Mouse (Mus musculus) right cerebral cortex, postnatal 14 days (tissue): ENCODE data around the gene Ccdc191.

Source experiments
- DNase-seq: peaks from one replicate; pipeline ENCODE4 v3.0.0; 2022

The Ccdc191 gene

DNA sequence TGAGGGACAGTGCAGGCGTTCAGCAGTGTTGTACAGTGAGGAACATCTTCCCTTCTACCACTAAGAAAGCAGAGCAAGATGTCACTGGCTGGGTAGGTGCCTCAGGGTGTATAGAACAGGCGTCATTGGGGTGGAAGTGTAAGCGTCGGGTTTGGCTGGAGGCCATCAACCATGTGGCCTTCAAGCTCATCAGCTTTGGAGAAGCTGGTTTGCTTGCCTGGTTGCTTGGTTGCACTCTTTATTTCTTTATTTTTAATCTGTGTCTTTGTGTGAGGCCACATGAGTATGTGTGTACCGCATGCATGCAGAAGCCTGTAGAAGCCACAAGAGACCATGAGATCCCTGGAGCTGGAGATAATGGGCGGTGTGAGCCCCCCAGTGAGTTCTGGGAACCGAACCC is 42.7 kb downstream of the Ccdc191 start:
- DNase-seq = peak; percentile 19

DNA sequence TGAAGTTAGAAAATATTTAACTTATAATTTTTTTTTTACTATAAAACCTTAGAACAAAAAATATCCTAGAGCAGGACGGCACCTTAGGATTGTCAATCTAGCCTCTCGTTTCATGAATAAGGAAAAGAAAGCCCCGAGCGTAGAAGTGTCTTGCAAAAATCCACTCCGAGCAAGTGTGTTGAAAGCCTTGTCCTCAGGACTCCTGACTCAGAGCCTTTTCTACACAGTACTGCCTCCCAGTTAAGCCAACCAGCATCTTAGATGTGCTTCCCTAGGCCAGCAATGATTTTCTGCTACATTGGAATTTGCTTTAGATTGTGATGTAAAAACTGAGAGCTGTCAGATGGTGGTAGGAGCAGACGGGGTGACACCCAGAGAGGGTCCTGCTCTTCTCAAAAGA is 43.4 kb downstream of the Ccdc191 start:
- no peak for DNase-seq

- no peak for DNase-seq
Observed at GRCm38 (mm10) chr16:43934856-43935255, 45.3 kb downstream of the Ccdc191 start.

- DNase-seq = peak; percentile 32
Observed at GRCm38 (mm10) chr16:43935367-43935766, 45.8 kb downstream of the Ccdc191 start.

DNA sequence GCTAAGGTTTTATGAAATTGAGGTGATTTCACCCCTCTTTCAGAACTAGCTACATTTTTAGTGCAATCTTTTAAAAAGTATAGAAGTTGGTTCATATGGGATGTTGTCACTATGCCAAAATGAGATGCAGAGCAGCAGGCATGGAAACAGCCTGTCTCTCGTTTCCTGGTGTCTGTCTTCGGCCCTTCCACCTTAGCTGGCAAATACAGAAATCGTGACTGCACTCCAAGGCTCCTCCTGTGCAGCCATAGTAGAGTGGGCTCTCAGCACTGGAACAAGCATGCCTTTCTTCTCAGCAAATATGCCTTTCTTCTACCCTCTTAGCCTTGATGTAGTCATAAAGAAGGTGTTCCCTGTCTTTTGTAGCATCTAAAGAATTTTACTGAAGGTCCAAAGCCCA is 46.3 kb downstream of the Ccdc191 start:
- no peak for DNase-seq

DNA sequence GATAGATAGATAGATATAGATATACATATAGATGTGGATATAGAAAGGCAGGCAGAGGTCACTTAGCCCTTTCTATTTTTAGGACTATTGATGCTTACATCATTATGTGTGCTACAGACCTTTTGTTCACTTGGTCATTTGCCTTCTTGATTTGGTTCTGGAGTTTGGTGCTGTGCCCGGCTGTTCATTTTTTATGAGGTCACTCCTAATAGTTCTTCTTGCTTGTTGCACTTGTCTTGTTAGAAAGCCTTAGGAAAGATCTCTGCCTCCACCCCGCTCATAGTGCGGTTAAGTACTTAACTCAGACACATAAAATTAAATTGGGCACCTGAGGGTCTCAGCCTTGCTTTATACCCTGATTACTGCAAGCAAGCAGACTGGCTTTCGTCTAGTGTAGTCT is 51.2 kb downstream of the Ccdc191 start:
- no peak for DNase-seq

GRCm38 (mm10) chr16:43945351-43945750 is 55.8 kb downstream of the Ccdc191 start:
- DNase-seq = no peak

DNA sequence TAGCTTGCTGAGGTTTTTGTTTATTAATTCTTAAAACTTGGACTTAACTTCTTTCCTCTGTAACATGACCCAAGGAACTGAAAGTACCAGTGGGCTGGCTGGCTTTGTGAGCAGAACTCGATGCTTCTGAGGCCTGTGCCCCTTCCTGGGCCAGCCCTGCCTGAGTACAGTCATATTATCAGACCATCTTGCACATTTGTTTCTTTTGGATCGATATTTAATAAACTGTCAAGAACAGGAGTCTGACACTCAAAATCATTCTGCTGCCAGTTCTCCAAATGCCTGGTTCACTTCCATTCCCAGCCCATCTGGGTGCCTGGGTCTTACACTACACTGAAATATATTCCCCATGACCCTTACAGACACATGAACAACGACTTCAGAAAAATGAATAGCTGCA is 56.3 kb downstream of the Ccdc191 start:
- DNase-seq = no peak

GRCm38 (mm10) chr16:43951591-43951990 is 62.0 kb downstream of the Ccdc191 start:
- DNase-seq = no peak

DNA sequence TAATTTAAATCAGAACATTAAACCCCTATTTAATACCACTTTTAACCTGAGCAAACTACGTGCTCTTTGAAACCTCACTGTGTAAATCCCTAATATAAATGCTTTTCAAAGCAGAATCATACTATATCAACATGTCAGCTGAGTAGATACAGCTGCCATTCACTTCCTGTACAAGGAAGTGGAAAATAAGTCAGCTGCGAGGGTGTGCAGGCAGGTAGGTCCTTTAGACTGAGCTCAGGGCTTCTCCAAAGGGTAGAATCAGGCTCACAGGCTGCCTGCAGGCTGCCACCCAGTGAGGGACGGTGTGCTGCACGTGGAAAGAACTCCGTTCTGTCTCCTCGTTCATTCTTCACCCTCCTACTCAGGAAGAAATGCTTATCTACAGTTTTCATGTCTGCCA is 65.3 kb downstream of the Ccdc191 start:
- DNase-seq = no peak

GRCm38 (mm10) chr16:43958038-43958437 is 68.4 kb downstream of the Ccdc191 start:
- DNase-seq = no peak

GRCm38 (mm10) chr16:43963291-43963690 is 73.7 kb downstream of the Ccdc191 start:
- no peak for DNase-seq

DNA sequence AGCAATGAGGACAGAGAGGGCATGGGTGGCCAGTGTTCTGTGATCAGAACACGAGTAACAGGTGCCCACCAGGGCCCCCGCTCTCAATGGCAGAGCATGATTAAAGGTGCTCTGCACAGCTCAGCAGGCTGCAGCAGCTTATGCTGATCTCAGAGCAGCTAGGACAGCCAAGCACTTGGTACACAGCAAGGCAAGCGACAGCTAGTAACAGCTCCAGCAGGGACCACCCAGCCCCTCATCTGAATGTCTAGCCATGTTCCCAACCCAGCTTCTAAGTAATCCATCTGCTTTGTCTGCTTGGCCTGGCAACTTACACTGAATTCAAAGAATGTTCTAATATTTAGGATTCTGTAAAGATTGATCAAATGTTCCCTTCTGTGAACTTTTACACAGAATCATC is 74.2 kb downstream of the Ccdc191 start:
- no peak for DNase-seq

- no peak for DNase-seq
Observed at GRCm38 (mm10) chr16:43965781-43966389, 76.3 kb downstream of the Ccdc191 start.

- DNase-seq = no peak
Observed at GRCm38 (mm10) chr16:43970426-43970825, 80.8 kb downstream of the Ccdc191 start.

DNA sequence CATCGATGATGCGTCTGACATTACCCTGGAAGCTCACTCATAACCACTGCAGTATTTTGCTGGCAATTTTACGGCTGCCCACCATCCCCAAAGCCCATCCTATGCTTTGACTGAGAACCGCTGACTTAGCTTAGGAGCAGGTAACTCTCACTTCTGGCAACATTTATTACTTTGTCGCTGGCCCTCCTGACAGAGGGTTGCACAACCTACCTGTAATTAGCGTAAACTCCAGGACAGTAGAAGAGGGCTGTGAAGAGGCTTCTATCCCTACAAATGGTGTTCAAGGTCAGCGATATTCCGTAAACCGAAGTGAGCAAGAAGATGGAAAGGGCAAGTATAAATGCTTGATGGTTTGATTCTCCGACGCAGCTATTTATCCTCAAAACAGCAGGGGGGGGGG is 81.6 kb downstream of the Ccdc191 start:
- no peak for DNase-seq

- DNase-seq = no peak
Observed at GRCm38 (mm10) chr16:43971741-43972140, 82.1 kb downstream of the Ccdc191 start.

DNA sequence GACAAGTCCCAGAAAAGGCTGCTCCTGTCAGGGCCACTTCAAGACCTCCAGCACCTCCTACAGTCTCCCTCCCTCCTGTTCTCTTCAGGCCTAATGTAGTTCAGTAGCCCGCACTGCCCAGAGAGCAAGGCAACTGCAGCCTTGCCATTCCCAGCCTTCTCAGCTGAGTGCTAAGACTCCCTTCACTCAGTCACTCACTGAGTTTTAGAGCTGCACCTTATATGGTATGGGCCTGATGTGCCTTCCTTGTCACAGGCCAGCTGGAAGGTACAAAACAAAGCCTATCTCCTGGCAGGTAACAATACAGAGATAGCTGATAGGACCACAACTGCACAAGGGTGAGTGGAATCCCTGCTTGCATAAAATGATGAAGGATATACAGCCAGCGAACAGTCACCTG is 82.8 kb downstream of the Ccdc191 start:
- no peak for DNase-seq

DNA sequence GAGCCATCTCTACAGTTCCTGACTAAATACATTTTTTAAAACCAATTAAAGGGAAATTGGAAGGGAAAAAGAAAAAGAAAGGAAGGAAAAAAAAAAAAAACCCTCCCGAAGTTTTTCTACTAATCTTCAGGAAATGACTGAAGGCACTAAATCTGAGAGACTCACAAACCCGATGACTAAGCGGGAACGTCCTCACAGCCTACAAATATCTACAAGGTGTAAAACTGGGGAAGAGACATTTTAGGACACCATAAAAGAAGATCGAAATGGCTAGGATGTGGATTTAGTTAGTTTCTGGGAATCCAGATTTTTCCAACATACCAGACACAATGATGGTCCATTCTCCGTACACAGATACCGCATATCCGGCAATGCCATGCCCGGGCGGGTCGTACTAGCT is 83.5 kb downstream of the Ccdc191 start:
- DNase-seq = no peak

DNA sequence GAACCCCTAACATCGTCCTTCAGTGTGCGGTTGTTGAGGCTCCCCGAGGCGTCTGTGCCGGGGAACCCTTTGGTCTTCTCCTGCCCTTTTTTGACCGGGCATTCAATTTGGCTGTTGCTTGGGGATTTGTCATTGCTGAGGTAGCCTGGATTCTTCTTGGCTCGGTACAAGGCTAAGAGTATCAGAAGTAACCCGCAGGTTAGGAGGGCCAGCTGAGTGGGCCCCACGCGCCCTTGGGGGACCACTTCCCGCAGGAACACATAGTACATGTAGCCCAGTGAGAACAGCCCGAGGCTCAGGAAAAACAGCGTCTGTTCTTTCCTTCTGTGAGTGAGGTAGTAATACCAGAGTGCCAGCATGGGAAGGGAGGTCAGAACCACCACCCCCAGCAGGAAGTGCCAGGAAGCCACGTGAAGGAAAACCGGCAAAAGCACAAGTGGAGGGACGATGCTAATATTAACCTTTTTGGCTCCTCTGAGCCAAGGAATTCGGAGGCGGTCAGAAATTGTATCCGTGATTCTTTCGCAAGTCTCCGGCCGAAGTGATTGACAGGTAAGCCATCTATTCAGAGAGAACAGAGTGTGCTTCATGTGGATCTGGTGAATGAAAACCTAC is 84.1 kb downstream of the Ccdc191 start:
- no peak for DNase-seq

DNA sequence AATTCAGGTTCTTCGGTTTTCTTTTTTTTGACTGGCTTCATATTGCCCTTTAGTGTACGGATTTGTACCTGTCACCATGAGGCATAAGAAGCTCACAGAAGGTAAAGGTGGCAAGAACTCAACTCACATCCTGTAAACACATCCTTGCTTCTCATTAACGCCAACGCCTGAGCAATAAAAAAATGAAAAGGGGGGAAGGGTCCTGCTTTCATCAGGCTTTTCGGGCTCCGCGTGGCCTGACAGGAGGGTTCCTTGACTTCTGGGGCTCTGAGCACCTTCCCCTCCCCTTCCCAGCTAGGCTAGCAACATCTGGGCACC is 89.4 kb downstream of the Ccdc191 start:
- no peak for DNase-seq

GRCm38 (mm10) chr16:43979328-43980109 is 89.9 kb downstream of the Ccdc191 start, which contains the start of gene Zdhhc23:
TSS of gene Zdhhc23 (minus strand) at chr16:43979791.
- peak; percentile 42 for DNase-seq

GRCm38 (mm10) chr16:43980110-43980609 is 90.6 kb downstream of the Ccdc191 start:
- DNase-seq = no peak

- DNase-seq = no peak
Observed at GRCm38 (mm10) chr16:43986299-43986698, 96.7 kb downstream of the Ccdc191 start.
